Mouse (Mus musculus): ENCODE results near the gene Ppm1e.
A peak's percentile ranks its signal among the peaks of the same experiment; 100 is the strongest.
"Not testable (repeated sequence)": the region's sequence is repeated elsewhere in the genome, so short reads cannot be mapped to it uniquely, and the experiment has no call there.

Ppm1e gene

GRCm38 (mm10) chr11:87309329-87310074 is 49.3 kb downstream of the Ppm1e start:
- DNase-seq (ENCODE audit: extremely low read depth, low read depth) = peak; percentile 86

- no peak for DNase-seq (ENCODE audit: extremely low read depth, low read depth)
Measured at GRCm38 (mm10) chr11:87299066-87299465, 59.8 kb downstream of the Ppm1e start.

GRCm38 (mm10) chr11:87296467-87296866 is 62.4 kb downstream of the Ppm1e start:
- no peak for DNase-seq (ENCODE audit: extremely low read depth, low read depth)

GRCm38 (mm10) chr11:87295636-87296035 is 63.2 kb downstream of the Ppm1e start:
- no peak for DNase-seq (ENCODE audit: extremely low read depth, low read depth)

- no peak for DNase-seq (ENCODE audit: extremely low read depth, low read depth)
Measured at GRCm38 (mm10) chr11:87289313-87289712, 69.5 kb downstream of the Ppm1e start.

- no peak for DNase-seq (ENCODE audit: extremely low read depth, low read depth)
Measured at GRCm38 (mm10) chr11:87286194-87286593, 72.6 kb downstream of the Ppm1e start.

- no peak for DNase-seq (ENCODE audit: extremely low read depth, low read depth)
Measured at GRCm38 (mm10) chr11:87281907-87282475, 76.8 kb downstream of the Ppm1e start.

GRCm38 (mm10) chr11:87279461-87279860 is 79.4 kb downstream of the Ppm1e start:
- no peak for DNase-seq (ENCODE audit: extremely low read depth, low read depth)

- DNase-seq (ENCODE audit: extremely low read depth, low read depth) = no peak
Measured at GRCm38 (mm10) chr11:87278807-87279206, 80.0 kb downstream of the Ppm1e start.

GRCm38 (mm10) chr11:87276240-87276985 is 82.4 kb downstream of the Ppm1e start:
- peak; percentile 29 for DNase-seq (ENCODE audit: extremely low read depth, low read depth)

GRCm38 (mm10) chr11:87275420-87276048 is 83.3 kb downstream of the Ppm1e start:
- DNase-seq (ENCODE audit: extremely low read depth, low read depth) = peak; percentile 73

GRCm38 (mm10) chr11:87272725-87273124 is 86.1 kb downstream of the Ppm1e start:
- no peak for DNase-seq (ENCODE audit: extremely low read depth, low read depth)

GRCm38 (mm10) chr11:87271479-87271878 is 87.3 kb downstream of the Ppm1e start:
- DNase-seq (ENCODE audit: extremely low read depth, low read depth) = no peak

- no peak for DNase-seq (ENCODE audit: extremely low read depth, low read depth)
Measured at GRCm38 (mm10) chr11:87270958-87271357, 87.9 kb downstream of the Ppm1e start.

- DNase-seq (ENCODE audit: extremely low read depth, low read depth) = no peak
Measured at GRCm38 (mm10) chr11:87270446-87270845, 88.4 kb downstream of the Ppm1e start.

GRCm38 (mm10) chr11:87268803-87269202 is 90.0 kb downstream of the Ppm1e start:
- DNase-seq (ENCODE audit: extremely low read depth, low read depth) = peak; percentile 42

- DNase-seq (ENCODE audit: extremely low read depth, low read depth) = no peak
Measured at GRCm38 (mm10) chr11:87266246-87266645, 92.6 kb downstream of the Ppm1e start.

GRCm38 (mm10) chr11:87263946-87264345 is 94.9 kb downstream of the Ppm1e start:
- no peak for DNase-seq (ENCODE audit: extremely low read depth, low read depth)

- DNase-seq (ENCODE audit: extremely low read depth, low read depth) = not testable (repeated sequence)
Measured at GRCm38 (mm10) chr11:87261705-87262104, 97.1 kb downstream of the Ppm1e start.

GRCm38 (mm10) chr11:87259792-87260191 is 99.0 kb downstream of the Ppm1e start:
- DNase-seq (ENCODE audit: extremely low read depth, low read depth) = peak; percentile 84

GRCm38 (mm10) chr11:87257282-87257681 is 101.5 kb downstream of the Ppm1e start:
- DNase-seq (ENCODE audit: extremely low read depth, low read depth) = no peak

- peak; percentile 15 for DNase-seq (ENCODE audit: extremely low read depth, low read depth)
Measured at GRCm38 (mm10) chr11:87254149-87254548, 104.7 kb downstream of the Ppm1e start.
